Mouse (Mus musculus): Measurements from ENCODE around the gene Adamts14. TPM values are rescaled to one million over a fixed set of nuclear protein-coding genes. Genes with fewer than 3 reads are reported as not detected.
A peak's percentile ranks its signal among the peaks of the same experiment; 100 is the strongest.

Adamts14 gene
- polyA plus RNA-seq, 1 experiment from 2014 or later = 0.31 TPM

DNA sequence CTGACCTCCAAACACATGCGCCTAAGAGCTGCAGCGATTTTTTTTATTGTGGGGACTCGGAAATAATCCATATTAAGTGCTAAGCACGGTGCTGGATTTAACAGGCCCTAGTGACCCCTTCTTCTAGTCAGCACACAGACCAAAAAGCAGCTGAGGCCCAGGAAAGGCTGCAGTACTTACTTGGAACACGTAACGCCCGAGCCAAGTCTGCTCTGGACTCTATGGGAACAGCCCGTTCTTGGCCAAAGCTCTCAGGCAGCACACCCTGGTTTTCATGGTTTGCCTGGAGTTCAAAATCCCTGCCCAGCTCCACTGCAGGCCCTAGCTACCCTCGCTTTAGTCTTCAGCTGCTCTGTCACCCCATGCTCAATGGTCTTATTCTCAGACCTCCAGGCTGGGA is 78.6 kb downstream of the Adamts14 start:
- Histone ChIP-seq H3K9ac (ENCODE audit: low read length) (no peak overlapping the region), H3K9me3 (ENCODE audit: control insufficient read depth, low read length) (no peaks in the 10 kb centered on the region), H3K4me1 (ENCODE audit: control insufficient read depth, insufficient read depth, low read length) (peaks cover under 1% of the 10 kb centered on the region; the same call in 1 of the 2 replicates), H3K36me3 (ENCODE audit: control insufficient read depth, insufficient read depth, low read length) (no peaks in the 10 kb centered on the region), H3K27me3 (ENCODE audit: control insufficient read depth, insufficient read depth, low read length) (no peaks in the 10 kb centered on the region; the same call in 1 of the 2 replicates), H3K4me3 (ENCODE audit: low read depth, low read length) (no peak overlapping the region), H3K27ac (ENCODE audit: low read depth, low read length) (no peak overlapping the region), H3K4me2 (no peak overlapping the region)
- DNase-seq (ENCODE audit: low spot score, missing footprints) (no peak), ATAC-seq (ENCODE audit: low FRiP score) (no peak)
- WGBS = 81% methylated on average over 9 of the region's 9 CpGs

DNA sequence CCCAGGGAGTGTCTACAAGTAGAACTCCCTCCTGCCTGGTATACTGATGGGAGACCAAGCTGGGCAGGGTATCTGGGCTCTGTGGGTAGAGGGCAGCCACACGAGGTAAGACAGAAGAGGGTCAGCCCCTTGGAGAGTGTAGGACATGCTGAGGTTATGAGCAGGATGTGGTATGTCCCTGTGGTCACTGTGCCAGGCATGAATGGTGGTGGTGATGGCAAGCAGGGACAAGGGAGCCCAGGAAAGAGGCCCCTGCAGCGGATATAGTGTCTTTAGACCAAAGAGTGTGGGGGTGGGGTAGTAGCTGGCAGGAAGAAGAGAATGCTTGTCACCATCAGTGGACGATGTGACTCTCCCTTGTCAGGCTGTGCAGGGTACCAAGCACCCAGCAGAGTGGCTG is 85.2 kb downstream of the Adamts14 start:
- Histone ChIP-seq H3K27ac (ENCODE audit: low read depth, low read length) (no peak overlapping the region), H3K9me3 (ENCODE audit: control insufficient read depth, low read length) (no peaks in the 10 kb centered on the region), H3K4me2 (no peak overlapping the region), H3K4me1 (ENCODE audit: control insufficient read depth, insufficient read depth, low read length) (peaks cover 3% of the 10 kb centered on the region; the same call in 1 of the 2 replicates), H3K4me3 (ENCODE audit: low read depth, low read length) (no peak overlapping the region), H3K27me3 (ENCODE audit: control insufficient read depth, insufficient read depth, low read length) (no peaks in the 10 kb centered on the region), H3K36me3 (ENCODE audit: control insufficient read depth, insufficient read depth, low read length) (no peaks in the 10 kb centered on the region), H3K9ac (ENCODE audit: low read length) (no peak overlapping the region)
- WGBS = 69% methylated on average over 3 of the region's 3 CpGs
- ATAC-seq (ENCODE audit: low FRiP score) (no peak), DNase-seq (ENCODE audit: low spot score, missing footprints) (peak; percentile 8)

DNA sequence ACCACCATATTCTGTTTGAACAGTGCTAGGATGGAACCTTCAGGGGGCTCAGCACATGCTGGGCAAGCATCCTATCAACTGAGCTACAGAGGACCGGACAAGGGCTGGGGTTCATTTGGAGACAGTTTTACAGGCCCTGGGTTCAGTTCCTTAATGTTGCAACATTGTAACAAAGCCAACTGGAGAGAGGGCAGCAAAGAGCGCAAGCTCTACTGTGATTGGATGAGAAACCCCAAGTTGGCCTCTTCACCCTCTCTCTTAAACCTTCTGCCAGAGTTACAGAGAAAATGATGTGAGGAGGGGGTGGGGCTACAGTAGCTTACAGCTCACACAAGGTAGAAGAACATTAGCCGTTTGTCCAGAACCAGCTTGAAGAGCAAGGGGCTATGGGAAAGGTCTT is 86.2 kb downstream of the Adamts14 start:
- H3K27me3 ChIP-seq (ENCODE audit: control insufficient read depth, insufficient read depth, low read length) = no peaks in the 10 kb centered on the region
- no peak for ATAC-seq (ENCODE audit: low FRiP score)
- no peak overlapping the region for H3K4me3 ChIP-seq (ENCODE audit: low read depth, low read length)
- no peaks in the 10 kb centered on the region for H3K36me3 ChIP-seq (ENCODE audit: control insufficient read depth, insufficient read depth, low read length)
- H3K27ac ChIP-seq (ENCODE audit: low read depth, low read length) = no peak overlapping the region
- H3K9ac ChIP-seq (ENCODE audit: low read length) = no peak overlapping the region
- WGBS = 86% methylated on average over 3 of the region's 3 CpGs
- peaks cover 3% of the 10 kb centered on the region; the same call in 1 of the 2 replicates for H3K4me1 ChIP-seq (ENCODE audit: control insufficient read depth, insufficient read depth, low read length)
- no peak overlapping the region for H3K4me2 ChIP-seq
- no peak for DNase-seq (ENCODE audit: low spot score, missing footprints)
- no peaks in the 10 kb centered on the region for H3K9me3 ChIP-seq (ENCODE audit: control insufficient read depth, low read length)

DNA sequence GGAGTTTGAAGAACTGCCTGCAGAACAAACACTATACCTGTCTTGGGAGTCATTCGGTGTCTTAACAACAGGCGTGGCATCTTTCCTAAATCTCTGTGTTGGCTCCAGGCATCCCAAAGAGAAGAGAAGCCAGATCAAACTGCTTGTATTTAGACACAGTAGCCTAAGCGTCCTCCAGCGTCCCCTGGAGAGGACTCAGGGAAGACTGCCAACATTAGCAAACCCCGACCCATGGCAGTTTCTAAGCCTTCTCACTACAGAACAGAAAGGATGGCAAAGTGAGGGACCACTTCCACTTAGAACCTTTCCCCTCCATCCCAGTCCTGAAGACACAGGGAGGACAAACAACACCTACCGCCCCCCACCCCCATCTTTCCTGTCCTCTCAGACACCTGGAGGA is 93.3 kb downstream of the Adamts14 start:
- DNase-seq (ENCODE audit: low spot score, missing footprints) (no peak), ATAC-seq (ENCODE audit: low FRiP score) (no peak)
- WGBS = 90% methylated on average over 6 of the region's 6 CpGs
- no peaks in the 10 kb centered on the region for H3K4me1 ChIP-seq (ENCODE audit: control insufficient read depth, insufficient read depth, low read length)
- H3K36me3 ChIP-seq (ENCODE audit: control insufficient read depth, insufficient read depth, low read length) = no peaks in the 10 kb centered on the region
- no peak overlapping the region for H3K4me2 ChIP-seq
- H3K4me3 ChIP-seq (ENCODE audit: low read depth, low read length) = no peak overlapping the region
- no peak overlapping the region for H3K9ac ChIP-seq (ENCODE audit: low read length)
- no peak overlapping the region for H3K27ac ChIP-seq (ENCODE audit: low read depth, low read length)
- H3K9me3 ChIP-seq (ENCODE audit: control insufficient read depth, low read length) = no peaks in the 10 kb centered on the region
- no peaks in the 10 kb centered on the region for H3K27me3 ChIP-seq (ENCODE audit: control insufficient read depth, insufficient read depth, low read length)

DNA sequence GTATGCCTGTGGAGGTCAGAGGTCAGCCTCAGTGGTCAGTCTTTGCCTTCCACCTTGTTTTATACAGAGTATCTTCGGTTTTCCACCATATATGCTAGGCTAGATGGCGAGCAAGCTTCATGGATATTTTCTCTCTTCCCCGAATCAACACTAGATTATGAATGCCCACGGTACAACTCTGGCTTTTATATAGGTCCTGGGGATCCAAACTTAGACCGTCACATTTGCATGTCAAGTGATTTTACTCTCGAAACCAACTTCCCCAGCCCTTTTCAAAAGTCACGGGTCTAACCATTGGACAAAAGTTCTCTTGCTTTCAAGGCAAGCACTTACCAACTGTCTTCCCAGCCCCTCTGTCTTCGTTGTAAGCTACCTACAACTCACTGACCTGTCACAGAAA is 94.6 kb downstream of the Adamts14 start:
- Histone ChIP-seq H3K9me3 (ENCODE audit: control insufficient read depth, low read length) (no peaks in the 10 kb centered on the region), H3K4me3 (ENCODE audit: low read depth, low read length) (no peak overlapping the region), H3K36me3 (ENCODE audit: control insufficient read depth, insufficient read depth, low read length) (no peaks in the 10 kb centered on the region), H3K27ac (ENCODE audit: low read depth, low read length) (no peak overlapping the region), H3K27me3 (ENCODE audit: control insufficient read depth, insufficient read depth, low read length) (no peaks in the 10 kb centered on the region), H3K4me1 (ENCODE audit: control insufficient read depth, insufficient read depth, low read length) (no peaks in the 10 kb centered on the region), H3K4me2 (no peak overlapping the region), H3K9ac (ENCODE audit: low read length) (no peak overlapping the region)
- DNase-seq (ENCODE audit: low spot score, missing footprints) = no peak
- WGBS = 86% methylated on average over 8 of the region's 8 CpGs
- ATAC-seq (ENCODE audit: low FRiP score) = no peak

DNA sequence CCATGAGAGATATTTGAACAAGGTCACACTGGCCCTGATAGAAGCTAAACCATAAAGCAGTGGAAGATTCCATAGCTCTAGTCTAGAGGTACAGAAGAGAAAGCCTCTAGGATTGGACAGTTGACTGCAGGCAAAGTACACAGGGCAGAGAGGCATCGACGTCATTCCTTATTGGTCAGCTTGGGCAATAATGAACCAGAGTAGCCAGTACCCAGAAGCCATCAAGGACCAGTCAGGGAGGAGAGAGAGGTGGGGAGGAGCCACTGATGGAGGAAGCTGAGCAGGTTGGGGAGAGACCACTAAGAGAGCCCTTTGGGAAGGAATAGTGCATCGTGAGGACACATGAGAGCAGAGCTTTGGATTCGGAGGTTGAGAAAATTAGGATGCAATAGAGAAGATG is 95.5 kb downstream of the Adamts14 start:
- H3K9me3 ChIP-seq (ENCODE audit: control insufficient read depth, low read length) = no peaks in the 10 kb centered on the region
- WGBS = 87% methylated on average over 4 of the region's 4 CpGs

DNA sequence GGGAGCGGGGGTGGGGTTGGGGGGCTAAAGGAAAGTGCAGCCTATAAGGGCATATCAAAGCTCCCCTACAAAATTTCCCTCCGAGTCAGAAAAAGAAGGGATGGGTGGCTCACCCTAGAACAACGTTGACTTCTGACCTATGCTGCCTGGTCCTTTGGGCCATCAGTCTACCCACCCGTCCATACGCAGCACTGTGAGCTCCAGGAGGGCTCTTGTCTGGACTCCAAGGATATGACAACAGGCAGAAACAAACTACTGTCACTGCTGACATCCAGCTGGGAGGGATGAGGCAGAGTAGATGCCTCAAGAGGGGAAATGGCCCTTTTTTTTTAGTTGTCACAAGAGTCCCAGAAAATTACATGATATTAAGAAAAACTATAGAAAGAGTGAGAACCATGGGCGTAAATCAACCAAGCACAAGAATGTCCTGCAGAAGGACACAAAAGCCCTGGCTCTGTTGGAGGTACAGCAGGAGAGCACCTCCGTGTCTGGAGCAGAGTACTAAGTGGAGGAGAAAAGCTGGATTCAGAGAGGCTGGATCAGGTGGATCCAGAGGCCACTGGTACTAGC is 96.9 kb downstream of the Adamts14 start:
- Histone ChIP-seq H3K4me3 (ENCODE audit: low read depth, low read length) (no peak overlapping the region), H3K9ac (ENCODE audit: low read length) (no peak overlapping the region), H3K27me3 (ENCODE audit: control insufficient read depth, insufficient read depth, low read length) (no peaks in the 10 kb centered on the region), H3K9me3 (ENCODE audit: control insufficient read depth, low read length) (no peaks in the 10 kb centered on the region), H3K36me3 (ENCODE audit: control insufficient read depth, insufficient read depth, low read length) (no peaks in the 10 kb centered on the region), H3K4me1 (ENCODE audit: control insufficient read depth, insufficient read depth, low read length) (no peaks in the 10 kb centered on the region), H3K4me2 (no peak overlapping the region; the same call in 1 of the 2 replicates), H3K27ac (ENCODE audit: low read depth, low read length) (no peak overlapping the region)
- ATAC-seq (ENCODE audit: low FRiP score) (no peak), DNase-seq (ENCODE audit: low spot score, missing footprints) (no peak)
- 46% methylated on average over 7 of the region's 7 CpGs for WGBS

More for the DNA sequence above, 95.5 kb downstream of the Adamts14 start:
- Histone ChIP-seq H3K4me2 (no peak overlapping the region), H3K9ac (ENCODE audit: low read length) (no peak overlapping the region), H3K4me3 (ENCODE audit: low read depth, low read length) (no peak overlapping the region), H3K27me3 (ENCODE audit: control insufficient read depth, insufficient read depth, low read length) (no peaks in the 10 kb centered on the region), H3K4me1 (ENCODE audit: control insufficient read depth, insufficient read depth, low read length) (no peaks in the 10 kb centered on the region), H3K27ac (ENCODE audit: low read depth, low read length) (no peak overlapping the region), H3K36me3 (ENCODE audit: control insufficient read depth, insufficient read depth, low read length) (no peaks in the 10 kb centered on the region)
- ATAC-seq (ENCODE audit: low FRiP score) (no peak), DNase-seq (ENCODE audit: low spot score, missing footprints) (no peak)

DNA sequence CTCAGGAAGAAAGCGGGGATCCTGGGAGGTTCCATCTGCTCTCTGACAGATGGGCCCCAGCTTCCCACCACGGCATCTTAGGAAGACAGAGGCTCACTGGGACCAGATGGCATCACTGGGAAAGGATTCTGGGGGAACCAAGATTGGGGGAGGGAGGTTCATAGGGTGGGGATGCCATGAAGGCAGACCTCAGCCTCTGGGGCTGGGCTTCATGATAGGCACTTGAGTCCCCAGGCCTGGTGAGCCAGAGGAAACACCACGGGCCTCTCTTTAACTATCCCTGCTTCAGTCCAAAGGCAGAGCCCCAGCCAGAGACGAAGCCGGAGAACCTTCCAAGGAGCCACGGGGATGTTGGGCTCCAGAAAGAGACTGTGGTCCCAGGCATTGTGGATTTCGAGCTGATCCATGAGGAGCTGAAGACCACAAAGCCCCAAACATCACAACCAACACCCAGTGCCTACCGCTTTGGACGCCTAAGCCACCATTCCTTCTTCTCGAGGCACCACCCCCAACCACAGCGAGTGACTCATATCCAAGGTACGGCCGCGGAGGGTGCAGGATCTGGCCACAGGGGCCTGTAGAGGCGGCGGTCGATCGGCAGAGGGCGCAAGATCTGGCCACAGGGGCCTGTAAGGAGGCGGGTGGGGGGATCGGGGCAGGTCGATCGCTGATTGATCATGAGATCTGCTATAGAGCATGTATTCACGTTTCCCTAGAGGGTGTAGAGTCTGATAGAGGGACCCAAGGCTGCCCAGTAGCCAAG is 97.6 kb downstream of the Adamts14 start:
- H3K4me3 ChIP-seq (ENCODE audit: low read depth, low read length) = no peak overlapping the region
- 17% methylated on average over 24 of the region's 24 CpGs for WGBS
- no peak overlapping the region for H3K27ac ChIP-seq (ENCODE audit: low read depth, low read length)
- no peak overlapping the region for H3K9ac ChIP-seq (ENCODE audit: low read length)
- no peak for ATAC-seq (ENCODE audit: low FRiP score)
- peak; percentile 89 for DNase-seq (ENCODE audit: low spot score, missing footprints)
- H3K4me1 ChIP-seq (ENCODE audit: control insufficient read depth, insufficient read depth, low read length) = no peaks in the 10 kb centered on the region
- no peaks in the 10 kb centered on the region for H3K27me3 ChIP-seq (ENCODE audit: control insufficient read depth, insufficient read depth, low read length)
- H3K9me3 ChIP-seq (ENCODE audit: control insufficient read depth, low read length) = no peaks in the 10 kb centered on the region
- no peak overlapping the region; the same call in 1 of the 2 replicates for H3K4me2 ChIP-seq
- no peaks in the 10 kb centered on the region for H3K36me3 ChIP-seq (ENCODE audit: control insufficient read depth, insufficient read depth, low read length)

DNA sequence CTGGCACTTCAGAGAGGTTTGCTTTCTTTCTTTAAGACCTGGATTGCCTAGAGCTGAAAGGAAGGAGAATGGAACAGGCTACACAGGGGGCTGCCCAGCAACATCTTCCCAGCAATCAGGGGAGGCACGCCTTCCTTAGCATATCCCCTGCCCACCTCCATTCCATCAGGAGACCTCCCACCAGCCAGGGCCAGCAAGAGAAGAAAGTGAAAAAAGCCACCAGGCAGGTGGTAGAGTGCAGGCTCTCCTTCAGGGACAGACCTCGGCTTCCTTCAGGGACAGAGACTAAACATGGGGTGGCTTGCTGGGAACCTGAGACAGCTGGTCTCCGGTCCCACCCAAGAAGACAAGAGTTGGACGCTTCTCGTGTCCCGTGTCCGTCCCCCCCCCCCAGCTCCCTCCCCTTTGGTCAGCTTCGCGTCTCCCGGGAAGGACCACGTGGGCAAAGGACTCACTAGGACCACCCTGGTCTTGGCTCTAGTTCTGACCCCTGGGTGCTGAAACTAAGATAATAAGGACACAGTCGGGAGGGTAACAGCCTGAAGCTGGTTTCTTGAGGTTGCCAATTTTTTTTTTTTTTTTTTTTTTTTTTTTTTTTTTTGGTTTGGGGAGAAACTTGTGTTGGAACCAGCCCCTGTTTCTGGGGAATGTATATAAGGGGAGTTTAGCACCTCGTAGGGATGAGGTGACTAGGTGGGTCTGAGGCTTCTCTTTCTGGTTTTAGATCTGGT is 98.4 kb downstream of the Adamts14 start:
- DNase-seq (ENCODE audit: low spot score, missing footprints) = no peak
- H3K4me1 ChIP-seq (ENCODE audit: control insufficient read depth, insufficient read depth, low read length) = no peaks in the 10 kb centered on the region

More for the DNA sequence above, 98.4 kb downstream of the Adamts14 start:
- 54% methylated on average over 13 of the region's 13 CpGs for WGBS
- H3K9ac ChIP-seq (ENCODE audit: low read length) = no peak overlapping the region
- H3K36me3 ChIP-seq (ENCODE audit: control insufficient read depth, insufficient read depth, low read length) = no peaks in the 10 kb centered on the region
- no peaks in the 10 kb centered on the region for H3K9me3 ChIP-seq (ENCODE audit: control insufficient read depth, low read length)
- H3K4me2 ChIP-seq = no peak overlapping the region
- no peak for ATAC-seq (ENCODE audit: low FRiP score)
- H3K27ac ChIP-seq (ENCODE audit: low read depth, low read length) = no peak overlapping the region
- no peak overlapping the region for H3K4me3 ChIP-seq (ENCODE audit: low read depth, low read length)
- no peaks in the 10 kb centered on the region for H3K27me3 ChIP-seq (ENCODE audit: control insufficient read depth, insufficient read depth, low read length)
